Mouse (Mus musculus) limb, embryonic 14.5 days (tissue): Measurements from ENCODE around the gene Sfr1. TPM values are rescaled to one million over a fixed set of nuclear protein-coding genes. Genes with fewer than 3 reads are reported as not detected.
A peak's percentile ranks its signal among the peaks of the same experiment; 100 is the strongest.

Experiments
- ATAC-seq: fragments of 200-750 bp; cut with Nextera tagmentation; 2 replicates; pipeline ENCODE4 v1.8.0; 2017; ENCODE audit warnings: low read depth, moderate number of reproducible peaks, moderate TSS enrichment; ENCODE audit not compliant: low FRiP score
- DNase-seq: peaks from one replicate; pipeline ENCODE4 v3.0.0-alpha.2; 2015; ENCODE audit warnings: low spot score
- H3K27ac ChIP-seq: fragments of 300-500 bp; sonication (generic); replicated peaks from 2 replicates; pipeline ENCODE4 v1.5.1; 2014; ENCODE audit warnings: low read depth, mild to moderate bottlenecking, low read length, moderate library complexity, mixed read lengths
- H3K27me3 ChIP-seq: fragments of 300-500 bp; sonication (generic); 2 replicates; pipeline ENCODE4 v1.6.1; 2014; ENCODE audit warnings: low read length, mixed read lengths; ENCODE audit not compliant: control insufficient read depth, insufficient read depth
- H3K36me3 ChIP-seq: fragments of 300-500 bp; sonication (generic); 2 replicates; pipeline ENCODE4 v1.6.1; 2014; ENCODE audit warnings: mild to moderate bottlenecking, low read length, moderate library complexity, mixed read lengths; ENCODE audit not compliant: control insufficient read depth, insufficient read depth
- H3K4me1 ChIP-seq: fragments of 300-500 bp; sonication (generic); 2 replicates; pipeline ENCODE4 v1.6.1; 2014; ENCODE audit warnings: antibody characterized with exemption, low read length, mixed read lengths; ENCODE audit not compliant: control insufficient read depth, insufficient read depth
- H3K4me2 ChIP-seq: fragments of 300-500 bp; sonication (generic); replicated peaks from 2 replicates; pipeline ENCODE4 v1.6.1; 2014; ENCODE audit warnings: low read depth, mild to moderate bottlenecking, low read length, moderate library complexity; ENCODE audit not compliant: severe bottlenecking
- H3K4me3 ChIP-seq: fragments of 300-500 bp; sonication (generic); replicated peaks from 2 replicates; pipeline ENCODE4 v1.5.1; 2014; ENCODE audit warnings: low read length
- H3K9ac ChIP-seq: fragments of 300-500 bp; sonication (generic); 2 replicates; pipeline ENCODE4 v1.6.1; 2014; ENCODE audit warnings: mild to moderate bottlenecking, low read depth, low read length, moderate library complexity; ENCODE audit not compliant: severe bottlenecking
- H3K9me3 ChIP-seq: fragments of 300-500 bp; sonication (generic); 2 replicates; pipeline ENCODE4 v1.6.1; 2016; ENCODE audit warnings: low read length; ENCODE audit not compliant: control insufficient read depth
- POLR2A ChIP-seq: fragments of 200-500 bp; IDR thresholded peaks from 2 replicates; pipeline ENCODE4 v1.8.0; 2012; ENCODE audit warnings: inconsistent platforms, mild to moderate bottlenecking, moderate library complexity, borderline replicate concordance; ENCODE audit not compliant: insufficient read depth, insufficient read length; ENCODE audit errors: extremely low read depth
- WGBS: fragments of 180-500 bp; shearing (Covaris S2); extraction: QIAGEN DNeasy Blood & Tissue Kit; methylation state at CpG from one replicate; pipeline ENCODE4 v1.1.7; 2014; 5-methylcytosine and 5-hydroxymethylcytosine counted together
- polyA plus RNA-seq, 2 experiments: library from polyadenylated mRNA; depleted of rRNA in 1 of 2; stranded (reverse) in 1 of 2; unstranded in 1 of 2; fragments of >200 nt; fragmentation: Nextera tagmentation in 1 of 2; extraction: Ambion mirVana in 1 of 2; gene quantifications; 2 replicates each; pipeline versions ENCODE4 v1.2.1 to v1.2.3; 2012 to 2014

The Sfr1 gene
- 163 and 176 TPM in 2 replicates for polyA plus RNA-seq (2012; rRNA removed)
- polyA plus RNA-seq (2014; fragmentation: Nextera tagmentation; extraction: Ambion mirVana): 306 and 319 TPM in 2 replicates

GRCm38 (mm10) chr19:47731071-47731881 lies at the start of gene Sfr1:
Gene Sfr1, plus strand, starts transcription at chr19:47731682.
- H3K4me3 ChIP-seq: peak within 1 kb of the TSS; percentile 76
- no peaks in the 10 kb centered on the region for H3K9me3 ChIP-seq
- peak within 1 kb of the TSS; percentile 82 for H3K9ac ChIP-seq
- under 1% methylated on average over 51 of the region's 72 CpGs for WGBS
- H3K27me3 ChIP-seq: no peaks in the 10 kb centered on the region
- DNase-seq (peak; percentile 94), ATAC-seq (peak; percentile 95)
- H3K27ac ChIP-seq: peak within 1 kb of the TSS; percentile 98
- H3K4me1 ChIP-seq: peaks cover 23% of the 10 kb centered on the region
- peak; percentile 87; the same call in 1 of the 2 replicates for TF ChIP-seq POLR2A
- H3K36me3 ChIP-seq: peaks cover 37% of the 10 kb centered on the region
- peak within 1 kb of the TSS; percentile 50 for H3K4me2 ChIP-seq

GRCm38 (mm10) chr19:47689592-47689991 lies 41.9 kb upstream of the Sfr1 start:
- ATAC-seq (no peak), DNase-seq (no peak)
- TF ChIP-seq POLR2A: no peak
- WGBS: 91% methylated on average over 7 of the region's 7 CpGs
- Histone ChIP-seq H3K9me3 (no peaks in the 10 kb centered on the region), H3K4me1 (peaks cover 15% of the 10 kb centered on the region), H3K9ac (no peak overlapping the region), H3K36me3 (no peaks in the 10 kb centered on the region), H3K27me3 (no peaks in the 10 kb centered on the region), H3K27ac (no peak overlapping the region), H3K4me3 (no peak overlapping the region), H3K4me2 (no peak overlapping the region)

GRCm38 (mm10) chr19:47691994-47692393 lies 39.5 kb upstream of the Sfr1 start, which contains the start of gene Col17a1:
Gene Col17a1, minus strand, starts transcription at chr19:47692094.
- H3K4me3 ChIP-seq: peak within 1 kb of the TSS; percentile 4
- WGBS: 52% methylated on average over 6 of the region's 6 CpGs
- H3K4me2 ChIP-seq: peak within 1 kb of the TSS; percentile 11; the same call in 1 of the 2 replicates
- no peak for ATAC-seq
- no peak within 1 kb of the TSS for H3K9ac ChIP-seq
- H3K9me3 ChIP-seq: no peaks in the 10 kb centered on the region
- DNase-seq: no peak
- peaks cover 10% of the 10 kb centered on the region for H3K4me1 ChIP-seq
- no peaks in the 10 kb centered on the region for H3K27me3 ChIP-seq
- no peak for TF ChIP-seq POLR2A
- H3K27ac ChIP-seq: no peak within 1 kb of the TSS
- H3K36me3 ChIP-seq: no peaks in the 10 kb centered on the region

GRCm38 (mm10) chr19:47695725-47696124 lies 35.8 kb upstream of the Sfr1 start:
- 91% methylated on average over 6 of the region's 6 CpGs for WGBS
- Histone ChIP-seq H3K9me3 (no peaks in the 10 kb centered on the region), H3K4me1 (peaks cover 10% of the 10 kb centered on the region), H3K27ac (no peak overlapping the region), H3K9ac (no peak overlapping the region), H3K27me3 (no peaks in the 10 kb centered on the region), H3K36me3 (no peaks in the 10 kb centered on the region), H3K4me2 (no peak overlapping the region), H3K4me3 (no peak overlapping the region)
- DNase-seq: no peak
- no peak for TF ChIP-seq POLR2A
- no peak for ATAC-seq

GRCm38 (mm10) chr19:47696411-47696810 lies 35.1 kb upstream of the Sfr1 start:
- H3K27me3 ChIP-seq: no peaks in the 10 kb centered on the region
- TF ChIP-seq POLR2A: no peak
- H3K4me3 ChIP-seq: no peak overlapping the region
- no peaks in the 10 kb centered on the region for H3K36me3 ChIP-seq
- peaks cover 8% of the 10 kb centered on the region for H3K4me1 ChIP-seq
- DNase-seq (no peak), ATAC-seq (no peak)
- H3K27ac ChIP-seq: no peak overlapping the region
- no peak overlapping the region for H3K9ac ChIP-seq
- WGBS: 95% methylated on average over 8 of the region's 8 CpGs
- no peaks in the 10 kb centered on the region for H3K9me3 ChIP-seq
- H3K4me2 ChIP-seq: no peak overlapping the region
